Mouse (Mus musculus): ENCODE measurements around the gene Homer1.

DNA sequence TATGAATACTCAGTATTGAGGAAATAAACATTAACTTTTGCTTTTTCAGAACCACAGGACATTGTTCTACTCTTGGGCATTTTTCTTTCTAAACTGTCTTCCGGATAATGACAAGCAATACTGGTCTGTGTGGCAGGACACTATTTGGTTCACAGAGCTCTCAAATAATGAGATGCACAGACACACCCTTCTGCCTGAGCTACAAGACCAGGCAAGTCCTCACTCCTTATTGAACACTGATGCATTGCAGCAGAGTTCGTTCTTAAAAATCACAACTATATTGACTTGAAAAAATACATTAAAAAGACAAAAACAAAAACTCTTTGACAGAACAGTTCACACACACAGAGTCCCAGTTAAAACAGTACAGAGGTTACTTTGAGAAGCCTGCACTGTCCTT lies 123.8 kb downstream of the Homer1 start:
- TF ChIP-seq CTCF (IDR thresholded peaks at IDR 0.05; ENCODE audit: low read depth) (no peak), EP300 (optimal IDR thresholded peaks at IDR 0.05) (no peak)

Measured in stomach, postnatal 0 days (tissue).